Mouse (Mus musculus): ENCODE results near the gene Osmr.

Osmr gene

GRCm38 (mm10) chr15:6874601-6875019 is at the start of gene Osmr:
Gene Osmr (minus strand): TSS chr15:6874969.
- in situ Hi-C loops (cut with MboI, MseI): no loop called here

DNA sequence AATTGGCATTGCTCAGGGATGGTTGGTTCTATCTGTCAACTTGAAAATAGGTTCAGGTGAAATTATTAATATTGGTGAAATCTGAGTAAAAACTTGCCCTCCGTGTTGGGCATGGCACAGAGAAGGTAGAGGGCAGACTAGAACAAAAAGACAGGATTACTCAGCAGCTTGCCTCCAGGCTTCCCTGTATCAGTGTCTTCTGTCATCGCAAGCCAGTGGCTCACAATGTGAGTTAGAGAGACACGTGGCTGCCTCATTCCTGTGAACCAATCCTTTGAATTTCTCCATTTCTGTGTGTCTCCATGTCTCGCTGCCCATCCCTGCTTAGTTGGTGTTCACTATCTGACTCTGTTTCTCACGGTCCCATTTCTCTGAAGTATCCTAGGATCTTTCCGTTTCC is 44.6 kb upstream of the Osmr start:
- in situ Hi-C loops (cut with MboI, MseI): loop anchor here in 1 of 2 experiments (5.0 kb wide), 1 partner anchor 68 kb away; no protein-coding TSS in a partner anchor

GRCm38 (mm10) chr15:6914163-6914562 is 39.4 kb upstream of the Osmr start:
- in situ Hi-C loops (cut with MboI, MseI): no loop called here

GRCm38 (mm10) chr15:6909669-6910068 is 34.9 kb upstream of the Osmr start:
- in situ Hi-C loops (cut with MboI, MseI): loop anchor here (5.0 kb wide), 1 partner anchor 313 kb away; no protein-coding TSS in a partner anchor

DNA sequence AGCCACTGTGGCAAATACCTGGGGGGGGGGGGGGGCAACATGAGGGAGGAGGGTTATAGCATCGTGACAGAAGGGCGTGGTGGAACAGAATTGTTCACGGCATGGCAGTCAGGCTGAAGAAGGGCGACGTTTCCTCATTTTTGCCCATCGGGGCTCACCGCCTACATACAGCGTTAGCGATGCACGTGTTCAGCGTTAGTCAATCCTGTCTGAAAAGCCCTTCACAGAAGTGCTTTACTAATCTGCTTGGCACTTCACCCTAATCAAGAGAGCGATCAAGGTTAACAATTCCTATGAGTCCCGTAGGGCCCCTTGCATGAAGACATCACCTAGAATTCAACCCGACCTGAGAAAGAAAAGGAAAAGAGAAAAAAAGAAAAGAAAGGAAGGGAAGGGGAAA is 34.3 kb upstream of the Osmr start:
- in situ Hi-C loops (cut with MboI, MseI): loop anchor here (5.0 kb wide), 1 partner anchor 313 kb away; no protein-coding TSS in a partner anchor

DNA sequence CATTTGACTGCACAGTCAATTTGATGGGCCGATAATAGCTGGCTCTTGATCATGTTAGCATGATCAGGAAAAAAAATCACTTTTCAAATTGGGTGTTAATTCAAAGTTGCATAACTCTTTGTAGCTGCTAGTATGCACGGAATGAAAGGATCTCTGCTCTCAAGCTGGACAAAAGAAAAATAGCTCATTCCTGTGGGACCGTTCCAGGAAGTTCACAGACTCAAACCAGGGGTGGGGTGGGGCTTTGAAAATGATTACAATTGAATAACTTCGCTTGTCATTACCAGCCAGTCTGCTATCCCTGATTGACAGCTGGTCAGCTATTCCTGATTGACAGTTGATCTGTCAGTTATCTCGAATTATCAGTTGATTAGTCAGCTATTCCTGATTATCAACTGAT is 33.8 kb upstream of the Osmr start:
- in situ Hi-C loops (cut with MboI, MseI): loop anchor here (5.0 kb wide), 1 partner anchor 314 kb away; no protein-coding TSS in a partner anchor

DNA sequence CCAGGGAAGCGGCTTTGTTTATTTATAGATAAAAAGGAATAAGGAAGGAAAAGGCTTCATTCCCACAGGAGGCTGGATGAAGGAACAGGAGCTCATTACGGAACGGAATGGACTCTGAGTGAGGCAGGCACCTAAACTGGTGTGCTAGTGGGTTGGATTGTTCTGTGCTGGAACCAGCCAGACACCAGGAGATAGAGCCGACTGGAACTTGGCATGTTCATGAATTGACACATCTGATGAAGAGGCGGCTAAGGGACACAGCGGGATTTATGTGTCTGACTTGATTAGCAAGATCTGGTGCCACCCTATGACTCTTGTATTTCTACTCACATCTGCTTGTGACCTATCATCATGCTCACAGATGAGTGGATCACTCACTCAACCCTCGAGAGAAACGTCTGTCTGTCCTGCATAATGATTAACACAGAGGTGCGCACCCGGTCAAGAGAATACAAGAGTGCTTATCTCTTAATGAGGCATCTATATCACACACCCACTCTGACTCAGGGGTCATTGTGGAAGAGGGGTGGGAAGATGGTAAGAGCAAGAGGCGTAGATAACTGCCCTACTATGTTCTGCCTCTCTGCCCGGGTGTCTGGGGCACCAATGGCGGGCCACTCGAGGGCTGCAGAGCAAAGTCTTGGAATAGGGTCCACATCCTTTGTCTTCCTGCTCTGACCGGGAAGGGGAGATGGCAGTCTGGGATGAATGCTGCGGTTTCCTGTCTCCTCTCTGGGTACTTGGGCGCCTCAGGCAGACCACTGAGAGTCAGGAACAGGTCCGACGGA is 31.7 kb upstream of the Osmr start:
- in situ Hi-C loops (cut with MboI, MseI): loop anchor here (5.0 kb wide), 1 partner anchor 316 kb away; no protein-coding TSS in a partner anchor

DNA sequence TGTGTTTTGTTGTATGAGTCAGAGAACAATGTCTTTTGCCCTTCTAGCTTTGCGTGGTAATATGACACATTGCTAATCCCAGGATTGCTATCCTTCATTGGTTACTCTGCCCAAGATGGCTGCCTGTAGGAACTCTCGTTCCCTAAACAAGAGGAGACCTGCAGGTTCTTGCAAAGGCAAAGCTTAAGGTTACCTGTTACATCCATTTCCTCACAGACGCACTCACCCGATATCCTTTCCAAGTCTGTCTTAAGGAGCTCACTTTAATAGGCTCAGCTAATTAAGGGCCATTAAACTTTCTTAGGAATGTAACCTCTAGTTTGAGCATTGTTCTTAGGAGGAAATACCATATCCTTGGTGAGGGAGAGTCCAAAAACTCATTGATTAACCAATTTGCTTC is 31.0 kb upstream of the Osmr start:
- in situ Hi-C loops (cut with MboI, MseI): loop anchor here (5.0 kb wide), 1 partner anchor 317 kb away; no protein-coding TSS in a partner anchor

GRCm38 (mm10) chr15:6903286-6903975 is 28.7 kb upstream of the Osmr start:
- in situ Hi-C loops (cut with MboI, MseI): no loop called here

DNA sequence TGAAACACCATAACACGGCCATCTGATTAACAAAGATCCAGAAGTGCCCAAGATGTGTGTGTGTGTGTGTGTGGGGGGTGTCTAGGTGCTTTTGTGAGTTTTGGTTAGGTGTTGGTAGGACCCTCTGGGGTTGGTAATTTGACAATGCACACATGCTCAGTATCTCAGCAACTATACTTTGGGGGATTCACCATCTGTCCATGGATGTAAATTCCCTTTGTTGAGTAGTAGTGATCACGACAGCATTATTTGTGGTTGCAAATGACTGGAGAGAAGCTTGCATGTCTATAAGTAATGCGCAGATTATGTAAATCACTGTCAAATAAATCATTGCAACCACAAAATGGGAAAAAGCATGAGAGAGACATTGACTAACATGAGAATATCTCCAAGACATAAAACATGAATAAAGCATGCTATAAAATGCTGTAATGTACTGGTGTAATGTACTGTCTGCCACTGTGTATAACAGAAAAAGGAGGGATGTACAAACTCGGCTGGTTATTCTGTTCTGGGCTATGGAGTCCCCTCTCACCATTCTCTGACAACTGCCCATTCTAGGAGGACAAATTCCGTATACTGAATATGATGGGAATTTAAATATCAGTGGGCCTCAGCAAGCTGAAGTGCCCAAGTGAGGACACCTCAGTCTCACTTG is 27.3 kb upstream of the Osmr start:
- in situ Hi-C loops (cut with MboI, MseI): no loop called here

DNA sequence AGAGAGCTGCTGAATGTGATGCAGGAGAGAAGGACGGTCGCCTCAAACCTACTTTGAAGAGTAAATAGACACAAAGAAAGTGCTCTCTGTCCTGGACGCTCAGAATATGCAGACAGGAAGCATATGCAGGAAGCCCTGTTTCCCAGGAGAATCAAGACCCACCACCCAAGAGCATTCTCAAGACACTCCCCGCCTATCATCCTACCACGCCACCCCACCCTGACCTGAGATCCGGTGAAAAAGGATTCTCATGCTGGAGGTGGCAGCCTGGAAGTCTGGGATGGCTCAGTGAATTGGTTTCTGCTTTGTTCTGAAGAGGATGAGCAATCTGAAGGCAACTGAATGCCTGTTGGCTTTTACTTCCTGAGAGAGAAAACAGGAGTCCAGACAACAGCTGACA is 26.5 kb upstream of the Osmr start:
- in situ Hi-C loops (cut with MboI, MseI): no loop called here

DNA sequence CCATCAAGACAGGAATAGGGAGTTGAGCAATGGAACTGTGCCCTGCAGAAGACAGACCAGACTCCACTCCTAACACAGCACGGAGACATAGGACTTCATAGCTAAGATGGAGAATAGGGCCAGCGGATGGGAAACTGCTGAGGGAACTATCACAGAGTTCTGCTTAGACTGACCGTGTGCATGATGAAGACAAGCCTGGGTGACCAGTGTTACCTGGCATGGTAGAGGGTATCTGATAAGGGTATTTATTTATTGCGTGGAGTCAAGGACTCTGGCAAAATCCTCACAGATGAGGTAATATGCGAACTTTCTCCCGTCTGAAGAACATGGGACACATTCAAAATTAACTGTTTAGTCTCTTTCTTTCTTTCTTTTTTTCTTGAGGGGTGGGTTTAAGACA is 9.5 kb upstream of the Osmr start:
- in situ Hi-C loops (cut with MboI, MseI): no loop called here

DNA sequence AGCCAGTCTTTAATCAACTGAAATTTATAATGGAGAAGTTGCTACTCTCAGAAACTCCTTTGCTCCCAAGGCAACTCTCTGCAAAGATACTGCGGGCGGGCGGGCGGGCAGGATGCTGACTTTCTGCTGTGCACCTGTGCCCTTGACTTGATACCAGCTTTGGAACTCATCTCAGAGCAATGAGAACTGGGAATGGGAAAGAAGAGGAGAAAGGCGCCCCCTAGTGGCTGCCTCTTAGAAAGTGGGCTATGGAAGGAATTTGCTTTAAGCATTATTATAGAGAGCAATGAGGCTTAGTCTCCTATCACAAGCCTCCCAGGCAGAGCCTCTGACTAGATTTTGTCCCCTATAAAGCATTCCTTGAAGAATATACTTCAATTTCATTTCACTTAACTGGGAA is 9.0 kb upstream of the Osmr start:
- in situ Hi-C loops (cut with MboI, MseI): no loop called here

DNA sequence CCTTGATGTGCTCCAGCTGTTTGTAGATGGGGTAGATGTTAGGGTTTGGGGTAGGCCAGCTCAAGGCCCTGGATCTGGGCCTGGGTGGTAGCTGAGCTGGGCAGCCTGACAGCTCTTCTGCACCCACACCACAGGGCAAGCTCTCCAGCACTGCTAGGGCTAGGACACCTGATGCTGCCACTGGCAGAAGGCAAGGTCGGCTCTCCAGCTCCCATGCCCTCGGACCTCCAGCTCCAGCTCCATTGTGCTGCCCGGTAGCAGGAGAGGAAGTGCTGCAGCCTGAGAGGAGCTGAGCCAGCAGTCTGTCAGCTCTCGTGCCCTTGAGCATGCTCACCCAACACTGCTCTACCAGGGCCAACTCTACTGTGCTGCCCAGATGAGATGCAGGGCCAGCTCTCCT is 8.3 kb upstream of the Osmr start:
- in situ Hi-C loops (cut with MboI, MseI): no loop called here

GRCm38 (mm10) chr15:6882180-6882579 is 7.4 kb upstream of the Osmr start:
- in situ Hi-C loops (cut with MboI, MseI): no loop called here

- in situ Hi-C loops (cut with MboI, MseI): no loop called here
These were observed 6.4 kb upstream of the Osmr start for GRCm38 (mm10) chr15:6881211-6881610.

- in situ Hi-C loops (cut with MboI, MseI): no loop called here
These were observed 765 bp downstream of the Osmr start for GRCm38 (mm10) chr15:6873807-6874600.

GRCm38 (mm10) chr15:6873154-6873806 is 1.5 kb downstream of the Osmr start:
- in situ Hi-C loops (cut with MboI, MseI): no loop called here

DNA sequence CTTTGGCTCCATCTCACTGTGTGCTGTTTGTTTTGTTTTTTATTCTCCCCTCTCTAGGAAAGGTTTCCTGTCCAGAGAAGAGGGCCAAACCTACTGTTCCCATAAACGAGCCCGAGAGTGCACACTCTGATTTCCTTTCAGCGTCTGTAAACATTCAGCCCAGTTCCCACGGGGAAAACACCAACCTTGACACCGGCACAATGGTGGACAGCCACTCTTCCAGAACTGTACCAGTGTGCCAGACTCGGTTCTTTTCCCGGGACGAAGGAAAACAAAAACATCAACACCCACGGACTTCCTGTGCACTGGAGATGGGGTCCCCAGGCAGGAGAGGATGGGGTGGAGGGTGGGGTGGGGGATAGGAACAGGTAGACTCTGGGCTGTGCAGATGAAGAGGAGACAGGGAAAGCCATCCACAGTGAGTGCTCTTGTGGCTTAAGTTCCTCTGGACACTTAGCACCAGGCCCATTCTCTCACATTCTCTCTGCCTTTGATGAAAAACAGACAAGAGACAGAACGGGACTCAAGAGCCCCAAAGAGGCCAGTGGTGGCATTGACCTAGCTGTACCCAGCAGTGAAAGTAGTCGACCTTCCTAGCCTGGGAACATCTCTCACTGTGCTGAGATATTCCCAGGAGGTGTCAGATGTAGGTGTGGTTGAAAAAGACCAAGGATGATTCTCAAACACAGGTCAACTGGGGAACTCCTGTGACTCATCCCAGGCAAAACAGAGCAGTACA is 3.0 kb downstream of the Osmr start:
- in situ Hi-C loops (cut with MboI, MseI): no loop called here

DNA sequence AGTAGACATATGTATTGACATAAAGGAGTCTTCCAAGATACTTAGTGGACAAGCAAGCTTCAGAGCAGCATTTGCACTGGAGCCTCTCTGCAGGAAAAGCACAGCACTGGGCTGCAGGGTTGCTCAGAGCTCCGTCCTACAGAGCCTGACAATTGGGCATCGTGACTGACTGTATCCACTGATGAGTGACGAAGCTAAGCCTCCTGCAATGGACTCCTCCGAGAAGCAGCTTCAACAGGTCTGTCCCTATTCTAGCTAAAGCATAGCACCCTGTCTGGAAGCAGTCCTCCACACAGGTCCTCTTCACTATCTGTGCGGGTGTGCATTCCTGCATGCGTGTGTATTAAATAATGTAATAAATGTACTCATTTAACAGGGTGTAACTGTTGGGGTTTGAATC is 7.9 kb downstream of the Osmr start:
- in situ Hi-C loops (cut with MboI, MseI): no loop called here

Measured in T-helper 17 cell (primary cell).